Mouse (Mus musculus): ENCODE results near the gene Atp1b1. TPM values are rescaled to one million over a fixed set of nuclear protein-coding genes. Genes with fewer than 3 reads are reported as not detected.

Atp1b1 gene
- polyA plus RNA-seq, 1 experiment from 2014 or later = 306 TPM

DNA sequence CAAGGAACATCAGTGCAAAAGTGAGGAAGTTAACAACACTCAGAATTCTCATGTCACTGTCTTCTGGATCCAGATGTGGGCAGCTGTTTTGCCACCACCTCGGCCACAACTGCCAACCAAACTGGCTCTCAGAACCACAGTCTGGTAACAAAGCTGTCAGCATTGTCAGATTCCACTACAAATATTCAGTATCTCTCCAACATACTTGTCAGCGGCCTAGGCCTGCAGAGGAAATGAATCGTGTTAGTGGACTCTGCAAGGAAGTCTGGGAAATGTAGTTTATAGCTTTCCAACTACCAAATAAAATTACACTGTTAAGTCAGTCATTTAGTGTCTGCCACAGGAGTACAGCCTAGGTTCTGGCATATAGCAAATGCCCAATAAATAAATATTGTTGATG is 40.6 kb downstream of the Atp1b1 start:
- no peak for ATAC-seq (replicated peaks; ENCODE audit: extremely low read depth, insufficient read depth, low FRiP score)
- H3K4me2 ChIP-seq (ENCODE audit: low read depth, low read length) = peak overlapping the region; percentile 15; the same call in 1 of the 2 replicates

GRCm38 (mm10) chr1:164416692-164417394 is 41.3 kb downstream of the Atp1b1 start:
- Histone ChIP-seq H3K9me3 (replicated peaks; ENCODE audit: control insufficient read depth, low read length) (no peaks in the 10 kb centered on the region), H3K27me3 (ENCODE audit: control insufficient read depth, insufficient read depth, low read length) (no peaks in the 10 kb centered on the region), H3K27ac (ENCODE audit: low read length) (no peak overlapping the region), H3K9ac (ENCODE audit: low read length) (no peak overlapping the region), H3K4me3 (ENCODE audit: low read length) (no peak overlapping the region), H3K4me1 (ENCODE audit: control insufficient read depth, insufficient read depth, low read length) (no peaks in the 10 kb centered on the region), H3K4me2 (ENCODE audit: low read depth, low read length) (no peak overlapping the region), H3K36me3 (ENCODE audit: control insufficient read depth, insufficient read depth) (no peaks in the 10 kb centered on the region)
- ATAC-seq (replicated peaks; ENCODE audit: extremely low read depth, insufficient read depth, low FRiP score) = no peak
- WGBS = 65% methylated on average over 12 of the region's 12 CpGs

More for the DNA sequence above, 40.6 kb downstream of the Atp1b1 start:
- Histone ChIP-seq H3K4me3 (ENCODE audit: low read length) (no peak overlapping the region), H3K9me3 (replicated peaks; ENCODE audit: control insufficient read depth, low read length) (no peaks in the 10 kb centered on the region), H3K36me3 (ENCODE audit: control insufficient read depth, insufficient read depth) (no peaks in the 10 kb centered on the region), H3K4me1 (ENCODE audit: control insufficient read depth, insufficient read depth, low read length) (no peaks in the 10 kb centered on the region), H3K27ac (ENCODE audit: low read length) (no peak overlapping the region; the same call in 1 of the 2 replicates), H3K9ac (ENCODE audit: low read length) (0 out of 2 replicates have a peak overlapping the region, but pooled peaks have one; percentile 40), H3K27me3 (ENCODE audit: control insufficient read depth, insufficient read depth, low read length) (no peaks in the 10 kb centered on the region)
- WGBS = 41% methylated on average over 3 of the region's 3 CpGs

- no peak overlapping the region for H3K9ac ChIP-seq (ENCODE audit: low read length)
- no peak for ATAC-seq (replicated peaks; ENCODE audit: extremely low read depth, insufficient read depth, low FRiP score)
- 73% methylated on average over 2 of the region's 2 CpGs for WGBS
- H3K4me2 ChIP-seq (ENCODE audit: low read depth, low read length) = no peak overlapping the region
- no peak overlapping the region for H3K4me3 ChIP-seq (ENCODE audit: low read length)
- no peaks in the 10 kb centered on the region for H3K36me3 ChIP-seq (ENCODE audit: control insufficient read depth, insufficient read depth)
- no peaks in the 10 kb centered on the region for H3K27me3 ChIP-seq (ENCODE audit: control insufficient read depth, insufficient read depth, low read length)
- H3K4me1 ChIP-seq (ENCODE audit: control insufficient read depth, insufficient read depth, low read length) = no peaks in the 10 kb centered on the region
- H3K27ac ChIP-seq (ENCODE audit: low read length) = no peak overlapping the region
- H3K9me3 ChIP-seq (replicated peaks; ENCODE audit: control insufficient read depth, low read length) = no peaks in the 10 kb centered on the region
These were observed 42.8 kb downstream of the Atp1b1 start for GRCm38 (mm10) chr1:164415347-164415751.

- 76% methylated on average over 11 of the region's 11 CpGs for WGBS
- Histone ChIP-seq H3K27ac (ENCODE audit: low read length) (no peak overlapping the region), H3K9me3 (replicated peaks; ENCODE audit: control insufficient read depth, low read length) (no peaks in the 10 kb centered on the region), H3K4me1 (ENCODE audit: control insufficient read depth, insufficient read depth, low read length) (no peaks in the 10 kb centered on the region), H3K36me3 (ENCODE audit: control insufficient read depth, insufficient read depth) (no peaks in the 10 kb centered on the region), H3K4me2 (ENCODE audit: low read depth, low read length) (no peak overlapping the region), H3K27me3 (ENCODE audit: control insufficient read depth, insufficient read depth, low read length) (no peaks in the 10 kb centered on the region), H3K4me3 (ENCODE audit: low read length) (no peak overlapping the region), H3K9ac (ENCODE audit: low read length) (no peak overlapping the region)
- 0 out of 2 replicates have a peak, but pooled peaks have one; percentile 49 for ATAC-seq (replicated peaks; ENCODE audit: extremely low read depth, insufficient read depth, low FRiP score)
These were observed 44.5 kb downstream of the Atp1b1 start for GRCm38 (mm10) chr1:164413608-164414007.

DNA sequence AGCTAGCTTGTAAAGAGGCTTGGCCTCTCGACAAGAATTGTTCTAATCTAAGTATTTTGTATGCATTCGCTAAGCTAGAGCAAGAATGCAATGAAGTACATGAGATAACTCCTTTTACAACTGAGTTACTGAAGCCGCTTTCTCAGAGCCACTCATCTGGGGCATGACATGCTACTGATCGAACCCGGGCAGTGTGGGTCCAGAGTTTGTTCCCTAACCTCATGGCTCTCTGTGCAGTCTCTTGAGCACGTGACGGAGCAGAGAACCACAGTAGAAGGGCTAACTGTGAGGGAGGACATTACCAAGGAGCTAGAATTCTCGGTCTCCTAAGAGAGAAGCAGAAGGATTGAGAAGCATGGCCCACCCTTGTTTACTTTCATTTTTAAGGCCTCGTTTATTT is 45.2 kb downstream of the Atp1b1 start:
- H3K27ac ChIP-seq (ENCODE audit: low read length) = no peak overlapping the region
- WGBS = 81% methylated on average over 9 of the region's 9 CpGs
- no peak overlapping the region for H3K4me3 ChIP-seq (ENCODE audit: low read length)
- no peak overlapping the region for H3K9ac ChIP-seq (ENCODE audit: low read length)
- no peak overlapping the region for H3K4me2 ChIP-seq (ENCODE audit: low read depth, low read length)
- H3K4me1 ChIP-seq (ENCODE audit: control insufficient read depth, insufficient read depth, low read length) = no peaks in the 10 kb centered on the region
- no peak for ATAC-seq (replicated peaks; ENCODE audit: extremely low read depth, insufficient read depth, low FRiP score)
- no peaks in the 10 kb centered on the region for H3K36me3 ChIP-seq (ENCODE audit: control insufficient read depth, insufficient read depth)
- no peaks in the 10 kb centered on the region for H3K9me3 ChIP-seq (replicated peaks; ENCODE audit: control insufficient read depth, low read length)
- no peaks in the 10 kb centered on the region for H3K27me3 ChIP-seq (ENCODE audit: control insufficient read depth, insufficient read depth, low read length)

GRCm38 (mm10) chr1:164411306-164411705 is 46.8 kb downstream of the Atp1b1 start:
- WGBS = 89% methylated on average over 7 of the region's 7 CpGs
- no peaks in the 10 kb centered on the region for H3K36me3 ChIP-seq (ENCODE audit: control insufficient read depth, insufficient read depth)
- no peak overlapping the region for H3K27ac ChIP-seq (ENCODE audit: low read length)
- H3K9ac ChIP-seq (ENCODE audit: low read length) = no peak overlapping the region
- no peaks in the 10 kb centered on the region for H3K27me3 ChIP-seq (ENCODE audit: control insufficient read depth, insufficient read depth, low read length)
- ATAC-seq (replicated peaks; ENCODE audit: extremely low read depth, insufficient read depth, low FRiP score) = no peak
- no peak overlapping the region for H3K4me3 ChIP-seq (ENCODE audit: low read length)
- no peaks in the 10 kb centered on the region for H3K9me3 ChIP-seq (replicated peaks; ENCODE audit: control insufficient read depth, low read length)
- no peak overlapping the region for H3K4me2 ChIP-seq (ENCODE audit: low read depth, low read length)
- no peaks in the 10 kb centered on the region for H3K4me1 ChIP-seq (ENCODE audit: control insufficient read depth, insufficient read depth, low read length)

DNA sequence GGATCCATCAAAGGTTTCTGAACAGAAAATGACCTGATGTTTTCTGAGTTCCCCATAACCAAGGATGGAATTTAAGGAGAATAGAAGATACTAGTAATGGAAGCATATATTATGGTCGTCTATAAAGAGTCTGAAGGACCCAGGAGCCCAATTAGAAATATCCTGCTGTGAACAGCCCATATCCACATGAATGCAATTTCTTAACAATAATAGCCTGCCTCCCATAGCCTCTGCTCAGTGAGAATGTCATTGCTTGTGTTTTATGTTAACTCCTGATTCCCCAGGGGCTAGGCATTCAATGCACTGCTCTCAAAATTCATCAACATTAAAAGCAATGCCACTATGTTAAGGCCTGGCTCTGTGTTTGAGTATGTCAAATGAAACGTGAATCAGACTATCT is 49.5 kb downstream of the Atp1b1 start:
- Histone ChIP-seq H3K27ac (ENCODE audit: low read length) (no peak overlapping the region), H3K4me3 (ENCODE audit: low read length) (no peak overlapping the region), H3K36me3 (ENCODE audit: control insufficient read depth, insufficient read depth) (no peaks in the 10 kb centered on the region), H3K27me3 (ENCODE audit: control insufficient read depth, insufficient read depth, low read length) (no peaks in the 10 kb centered on the region), H3K4me2 (ENCODE audit: low read depth, low read length) (no peak overlapping the region), H3K4me1 (ENCODE audit: control insufficient read depth, insufficient read depth, low read length) (0 out of 2 replicates have a peak, but pooled peaks cover 7% of the 10 kb centered on the region), H3K9me3 (replicated peaks; ENCODE audit: control insufficient read depth, low read length) (no peaks in the 10 kb centered on the region), H3K9ac (ENCODE audit: low read length) (no peak overlapping the region)
- ATAC-seq (replicated peaks; ENCODE audit: extremely low read depth, insufficient read depth, low FRiP score) = no peak
- whole genome bisulfite sequencing = 68% methylated on average over 2 of the region's 2 CpGs

GRCm38 (mm10) chr1:164406506-164406905 is 51.6 kb downstream of the Atp1b1 start:
- 72% methylated on average over 5 of the region's 5 CpGs for WGBS
- Histone ChIP-seq H3K4me1 (ENCODE audit: control insufficient read depth, insufficient read depth, low read length) (0 out of 2 replicates have a peak, but pooled peaks cover 7% of the 10 kb centered on the region), H3K4me3 (ENCODE audit: low read length) (no peak overlapping the region), H3K27ac (ENCODE audit: low read length) (no peak overlapping the region), H3K9ac (ENCODE audit: low read length) (no peak overlapping the region), H3K9me3 (replicated peaks; ENCODE audit: control insufficient read depth, low read length) (peaks cover 5% of the 10 kb centered on the region), H3K36me3 (ENCODE audit: control insufficient read depth, insufficient read depth) (peaks cover 5% of the 10 kb centered on the region; the same call in 1 of the 2 replicates), H3K4me2 (ENCODE audit: low read depth, low read length) (no peak overlapping the region), H3K27me3 (ENCODE audit: control insufficient read depth, insufficient read depth, low read length) (no peaks in the 10 kb centered on the region)
- no peak for ATAC-seq (replicated peaks; ENCODE audit: extremely low read depth, insufficient read depth, low FRiP score)

DNA sequence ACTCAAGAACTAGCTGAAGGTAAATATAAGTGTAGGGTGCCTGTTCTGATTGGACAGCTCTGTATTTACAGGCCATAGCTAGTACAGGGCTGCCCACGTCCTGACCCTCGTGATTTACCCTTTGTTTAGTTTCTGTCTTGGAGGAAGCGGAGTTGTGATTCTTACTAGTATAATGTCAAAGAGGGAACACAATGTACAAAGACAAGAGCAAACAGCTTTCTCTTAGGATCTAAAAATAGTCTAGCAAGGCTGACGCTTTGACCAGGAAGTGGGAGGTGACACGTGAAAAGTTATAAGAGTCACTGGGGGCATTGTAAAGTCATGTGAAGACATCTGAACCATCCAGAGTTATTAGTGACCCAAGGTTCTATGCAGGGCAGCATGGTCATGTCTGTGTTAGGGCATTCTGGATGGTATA is 52.8 kb downstream of the Atp1b1 start:
- Histone ChIP-seq H3K36me3 (ENCODE audit: control insufficient read depth, insufficient read depth) (peaks cover 5% of the 10 kb centered on the region; the same call in 1 of the 2 replicates), H3K4me2 (ENCODE audit: low read depth, low read length) (peak overlapping the region; percentile 36; the same call in 1 of the 2 replicates), H3K4me3 (ENCODE audit: low read length) (peak overlapping the region; percentile 3; the same call in 1 of the 2 replicates), H3K9me3 (replicated peaks; ENCODE audit: control insufficient read depth, low read length) (peaks cover 5% of the 10 kb centered on the region), H3K9ac (ENCODE audit: low read length) (peak overlapping the region; percentile 43; the same call in 1 of the 2 replicates), H3K27me3 (ENCODE audit: control insufficient read depth, insufficient read depth, low read length) (no peaks in the 10 kb centered on the region), H3K4me1 (ENCODE audit: control insufficient read depth, insufficient read depth, low read length) (0 out of 2 replicates have a peak, but pooled peaks cover 7% of the 10 kb centered on the region), H3K27ac (ENCODE audit: low read length) (peak overlapping the region; percentile 89)
- WGBS = 18% methylated on average over 5 of the region's 5 CpGs
- peak; percentile 63 for ATAC-seq (replicated peaks; ENCODE audit: extremely low read depth, insufficient read depth, low FRiP score)
